In genomic region chr10:81299585-81300351, GRCm38 (mm10) we compare ENCODE assay signal across 9 mouse cellular contexts. TPM values are rescaled to one million over a fixed set of nuclear protein-coding genes. Genes with fewer than 3 reads are reported as not detected.
A peak's percentile ranks its signal among the peaks of the same experiment; 100 is the strongest.
DNase-seq lines count a peak whose midpoint lies in the region; ATAC-seq and TF ChIP-seq lines count a peak whose summit lies in the region.
"Had no signal": no experiment of that assay in that cellular context is flagged by ENCODE, and none has a peak within 500 bp of the region (broad histone marks: within the 10 kb centered on the region; RNA-seq: fewer than 3 reads in every experiment).

No protein-coding gene starts in this region.

- H3K36me3 ChIP-seq in hindbrain, embryonic 13.5 days, result peaks cover 7% of the 10 kb centered on the region; the same call in 1 of the 2 replicates
- H3K36me3 ChIP-seq in hindbrain, embryonic 16.5 days (ENCODE audit: control insufficient read depth, insufficient read depth, low read length), result no peaks in the 10 kb centered on the region
- H3K36me3 ChIP-seq in intestine, embryonic 15.5 days, result no peaks in the 10 kb centered on the region; the same call in 1 of the 2 replicates
- no peaks in the 10 kb centered on the region for H3K36me3 ChIP-seq in liver, embryonic 13.5 days
- H3K36me3 ChIP-seq in forebrain, embryonic 13.5 days (ENCODE audit: poor library complexity, severe bottlenecking), result peaks cover 14% of the 10 kb centered on the region

- no peak for DNase-seq in liver, embryonic 13.5 days
- no peak for DNase-seq in spleen, adult 12 weeks (ENCODE audit: low spot score)
- no peak for DNase-seq in testis, postnatal 14 days (ENCODE audit: low spot score)

- ATAC-seq in hindbrain, embryonic 13.5 days (ENCODE audit: low FRiP score), result no peak
- no peak for ATAC-seq in hindbrain, embryonic 16.5 days
- ATAC-seq in intestine, embryonic 15.5 days, result no peak
- ATAC-seq in liver, embryonic 13.5 days (ENCODE audit: low read depth), result 0 out of 2 replicates have a peak, but pooled peaks have one; percentile 3
- no peak for ATAC-seq in forebrain, embryonic 13.5 days
- ATAC-seq: Patski had no signal

- peak overlapping the region; percentile 43; the same call in 1 of the 2 replicates for H3K9ac ChIP-seq in hindbrain, embryonic 13.5 days
- H3K9ac ChIP-seq in hindbrain, embryonic 16.5 days (ENCODE audit: low read depth, low read length), result no peak overlapping the region
- peak overlapping the region; percentile 18; the same call in 1 of the 2 replicates for H3K9ac ChIP-seq in intestine, embryonic 15.5 days
- peak overlapping the region; percentile 30 for H3K9ac ChIP-seq in liver, embryonic 13.5 days
- no peak overlapping the region for H3K9ac ChIP-seq in forebrain, embryonic 13.5 days

- no peaks in the 10 kb centered on the region for H3K27me3 ChIP-seq in hindbrain, embryonic 13.5 days
- no peaks in the 10 kb centered on the region for H3K27me3 ChIP-seq in hindbrain, embryonic 16.5 days (replicated peaks; ENCODE audit: control insufficient read depth, insufficient read depth, low read length)
- H3K27me3 ChIP-seq in intestine, embryonic 15.5 days (replicated peaks), result no peaks in the 10 kb centered on the region
- no peaks in the 10 kb centered on the region for H3K27me3 ChIP-seq in liver, embryonic 13.5 days
- no peaks in the 10 kb centered on the region for H3K27me3 ChIP-seq in forebrain, embryonic 13.5 days
- H3K27me3 ChIP-seq: Patski had no signal

- WGBS in hindbrain, embryonic 13.5 days, result 90% methylated on average over 14 of the region's 14 CpGs
- WGBS in hindbrain, embryonic 16.5 days, result 90% methylated on average over 14 of the region's 14 CpGs
- 83% methylated on average over 14 of the region's 14 CpGs for WGBS in intestine, embryonic 15.5 days
- 65% methylated on average over 14 of the region's 14 CpGs for WGBS in liver, embryonic 13.5 days (ENCODE audit: insufficient replicate concordance)
- WGBS in forebrain, embryonic 13.5 days, result 92% methylated on average over 14 of the region's 14 CpGs

- no peaks in the 10 kb centered on the region for H3K9me3 ChIP-seq in hindbrain, embryonic 13.5 days
- H3K9me3 ChIP-seq in hindbrain, embryonic 16.5 days (ENCODE audit: control insufficient read depth, low read length), result no peaks in the 10 kb centered on the region
- no peaks in the 10 kb centered on the region for H3K9me3 ChIP-seq in intestine, embryonic 15.5 days
- H3K9me3 ChIP-seq in liver, embryonic 13.5 days (replicated peaks), result no peaks in the 10 kb centered on the region
- no peaks in the 10 kb centered on the region for H3K9me3 ChIP-seq in forebrain, embryonic 13.5 days (replicated peaks)

- H3K27ac ChIP-seq in hindbrain, embryonic 13.5 days, result peak overlapping the region; percentile 8; the same call in 1 of the 2 replicates
- H3K27ac ChIP-seq in hindbrain, embryonic 16.5 days (ENCODE audit: low read depth, low read length), result no peak overlapping the region
- H3K27ac ChIP-seq in cortical plate, adult 2 months (ENCODE audit: insufficient read depth, low read length), result peak overlapping the region; percentile 53; the same call in 1 of the 2 replicates
- H3K27ac ChIP-seq in intestine, embryonic 15.5 days, result 0 out of 2 replicates have a peak overlapping the region, but pooled peaks have one; percentile 11
- peak overlapping the region; percentile 87 for H3K27ac ChIP-seq in liver, embryonic 13.5 days
- no peak overlapping the region for H3K27ac ChIP-seq in forebrain, embryonic 13.5 days

- no peak for TF ChIP-seq CTCF in cortical plate, adult 2 months (IDR thresholded peaks at IDR 0.05; ENCODE audit: extremely low read depth, insufficient read depth, low read length)

- no peak overlapping the region for H3K4me3 ChIP-seq in hindbrain, embryonic 13.5 days
- H3K4me3 ChIP-seq in hindbrain, embryonic 16.5 days (ENCODE audit: low read length), result no peak overlapping the region
- H3K4me3 ChIP-seq in cortical plate, adult 2 months (ENCODE audit: insufficient read depth, low read length), result no peak overlapping the region
- no peak overlapping the region for H3K4me3 ChIP-seq in intestine, embryonic 15.5 days (replicated peaks)
- H3K4me3 ChIP-seq in liver, embryonic 13.5 days (replicated peaks), result no peak overlapping the region
- no peak overlapping the region for H3K4me3 ChIP-seq in forebrain, embryonic 13.5 days

- peaks cover 72% of the 10 kb centered on the region for H3K4me1 ChIP-seq in hindbrain, embryonic 13.5 days (replicated peaks)
- H3K4me1 ChIP-seq in hindbrain, embryonic 16.5 days (ENCODE audit: control insufficient read depth, insufficient read depth, low read depth, low read length), result peaks cover 33% of the 10 kb centered on the region
- peaks cover 39% of the 10 kb centered on the region for H3K4me1 ChIP-seq in cortical plate, adult 2 months (ENCODE audit: control insufficient read depth, insufficient read depth, low read length)
- peaks cover 70% of the 10 kb centered on the region for H3K4me1 ChIP-seq in intestine, embryonic 15.5 days (replicated peaks)
- peaks cover 100% of the 10 kb centered on the region for H3K4me1 ChIP-seq in liver, embryonic 13.5 days (replicated peaks)
- peaks cover 31% of the 10 kb centered on the region for H3K4me1 ChIP-seq in forebrain, embryonic 13.5 days

- TF ChIP-seq POLR2A in cortical plate, adult 2 months (IDR thresholded peaks at IDR 0.05; ENCODE audit: extremely low read depth, insufficient read depth, low read length), result no peak

- H3K4me2 ChIP-seq in hindbrain, embryonic 13.5 days, result no peak overlapping the region
- no peak overlapping the region for H3K4me2 ChIP-seq in hindbrain, embryonic 16.5 days (ENCODE audit: low read length)
- H3K4me2 ChIP-seq in intestine, embryonic 15.5 days (replicated peaks), result no peak overlapping the region
- peak overlapping the region; percentile 23 for H3K4me2 ChIP-seq in liver, embryonic 13.5 days
- H3K4me2 ChIP-seq in forebrain, embryonic 13.5 days, result no peak overlapping the region

RNA-seq across cellular contexts. Expression of gene Pip5k1c, which starts 7.0 kb away (rescaled TPM):
- 97.2 and 102 TPM in 2 replicates for polyA plus RNA-seq in hindbrain, embryonic 13.5 days (2015; fragmentation: Nextera tagmentation; extraction: Ambion mirVana)
- 128 and 144 TPM in 2 replicates for polyA plus RNA-seq in hindbrain, embryonic 16.5 days (2015; fragmentation: Nextera tagmentation; extraction: Ambion mirVana)
- 414 and 443 TPM in 2 replicates for polyA plus RNA-seq in cortical plate, adult 2 months (2012; rRNA removed)
- 41.2 and 42.7 TPM in 2 replicates for polyA plus RNA-seq in intestine, embryonic 15.5 days (2015; fragmentation: Nextera tagmentation; extraction: Ambion mirVana)
- 13.2 and 16.7 TPM in 2 replicates for polyA plus RNA-seq in liver, embryonic 13.5 days (2015; fragmentation: Nextera tagmentation; extraction: Ambion mirVana)
- 73.1 and 87.2 TPM in 2 replicates for polyA plus RNA-seq in forebrain, embryonic 13.5 days (2015; fragmentation: Nextera tagmentation; extraction: Ambion mirVana)

RNA-seq across cellular contexts. Expression of gene Tjp3, which starts 8.4 kb away (rescaled TPM):
- polyA plus RNA-seq in hindbrain, embryonic 13.5 days (2015; fragmentation: Nextera tagmentation; extraction: Ambion mirVana), result 4.5 and 5.2 TPM in 2 replicates
- 5.3 and 6.4 TPM in 2 replicates for polyA plus RNA-seq in hindbrain, embryonic 16.5 days (2015; fragmentation: Nextera tagmentation; extraction: Ambion mirVana)
- polyA plus RNA-seq in cortical plate, adult 2 months (2012; rRNA removed), result 0.15 and 0.17 TPM in 2 replicates
- polyA plus RNA-seq in intestine, embryonic 15.5 days (2015; fragmentation: Nextera tagmentation; extraction: Ambion mirVana), result 47.0 and 53.3 TPM in 2 replicates
- 0.35 and 0.43 TPM in 2 replicates for polyA plus RNA-seq in liver, embryonic 13.5 days (2015; fragmentation: Nextera tagmentation; extraction: Ambion mirVana)
- 6.2 and 7.1 TPM in 2 replicates for polyA plus RNA-seq in forebrain, embryonic 13.5 days (2015; fragmentation: Nextera tagmentation; extraction: Ambion mirVana)

RNA-seq across cellular contexts. Expression of gene Cactin, which starts 21.1 kb away (rescaled TPM):
- polyA plus RNA-seq in hindbrain, embryonic 13.5 days (2015; fragmentation: Nextera tagmentation; extraction: Ambion mirVana), result 33.5 and 34.7 TPM in 2 replicates
- 26.3 and 30.6 TPM in 2 replicates for polyA plus RNA-seq in hindbrain, embryonic 16.5 days (2015; fragmentation: Nextera tagmentation; extraction: Ambion mirVana)
- 32.2 and 33.0 TPM in 2 replicates for polyA plus RNA-seq in cortical plate, adult 2 months (2012; rRNA removed)
- 38.7 and 39.5 TPM in 2 replicates for polyA plus RNA-seq in intestine, embryonic 15.5 days (2015; fragmentation: Nextera tagmentation; extraction: Ambion mirVana)
- 29.5 and 33.0 TPM in 2 replicates for polyA plus RNA-seq in liver, embryonic 13.5 days (2015; fragmentation: Nextera tagmentation; extraction: Ambion mirVana)
- 39.9 and 42.0 TPM in 2 replicates for polyA plus RNA-seq in forebrain, embryonic 13.5 days (2015; fragmentation: Nextera tagmentation; extraction: Ambion mirVana)

RNA-seq across cellular contexts. Expression of gene Tbxa2r, which starts 28.8 kb away (rescaled TPM):
- 4.6 and 5.6 TPM in 2 replicates for polyA plus RNA-seq in hindbrain, embryonic 13.5 days (2015; fragmentation: Nextera tagmentation; extraction: Ambion mirVana)
- 5.4 and 6.3 TPM in 2 replicates for polyA plus RNA-seq in hindbrain, embryonic 16.5 days (2015; fragmentation: Nextera tagmentation; extraction: Ambion mirVana)
- polyA plus RNA-seq in cortical plate, adult 2 months (2012; rRNA removed), result 2.7 and 2.9 TPM in 2 replicates
- polyA plus RNA-seq in intestine, embryonic 15.5 days (2015; fragmentation: Nextera tagmentation; extraction: Ambion mirVana), result 21.3 and 21.7 TPM in 2 replicates
- 5.2 and 5.3 TPM in 2 replicates for polyA plus RNA-seq in liver, embryonic 13.5 days (2015; fragmentation: Nextera tagmentation; extraction: Ambion mirVana)
- polyA plus RNA-seq in forebrain, embryonic 13.5 days (2015; fragmentation: Nextera tagmentation; extraction: Ambion mirVana), result 2.6 and 3.8 TPM in 2 replicates
- polyA plus RNA-seq: Patski had no signal

RNA-seq across cellular contexts. Expression of gene Apba3, which starts 33.0 kb away (rescaled TPM):
- 29.7 and 30.6 TPM in 2 replicates for polyA plus RNA-seq in hindbrain, embryonic 13.5 days (2015; fragmentation: Nextera tagmentation; extraction: Ambion mirVana)
- polyA plus RNA-seq in hindbrain, embryonic 16.5 days (2015; fragmentation: Nextera tagmentation; extraction: Ambion mirVana), result 39.2 and 41.8 TPM in 2 replicates
- 52.1 and 58.2 TPM in 2 replicates for polyA plus RNA-seq in cortical plate, adult 2 months (2012; rRNA removed)
- polyA plus RNA-seq in intestine, embryonic 15.5 days (2015; fragmentation: Nextera tagmentation; extraction: Ambion mirVana), result 55.1 and 69.2 TPM in 2 replicates
- 24.5 and 26.7 TPM in 2 replicates for polyA plus RNA-seq in liver, embryonic 13.5 days (2015; fragmentation: Nextera tagmentation; extraction: Ambion mirVana)
- 28.6 and 32.3 TPM in 2 replicates for polyA plus RNA-seq in forebrain, embryonic 13.5 days (2015; fragmentation: Nextera tagmentation; extraction: Ambion mirVana)

Comparison
In these comparisons a context has a peak if more than half of its experiments do, and no peak if none do; other contexts are left out.
1. H3K27ac ChIP-seq: peak in hindbrain, embryonic 13.5 days (single experiment), cortical plate, adult 2 months (single experiment), intestine, embryonic 15.5 days (single experiment) and liver, embryonic 13.5 days (single experiment); none in hindbrain, embryonic 16.5 days (single experiment) and forebrain, embryonic 13.5 days (single experiment).
2. H3K9ac ChIP-seq: peak in hindbrain, embryonic 13.5 days (single experiment), intestine, embryonic 15.5 days (single experiment) and liver, embryonic 13.5 days (single experiment); none in hindbrain, embryonic 16.5 days (single experiment) and forebrain, embryonic 13.5 days (single experiment).